Mouse (Mus musculus): ENCODE measurements at regions not wholly inside any gene's neighbourhood (a gene's known extent, or its start where the extent isn't known, plus 50 kb on each side); places are given as distances from the start of the nearest gene placed in this dataset.
A peak's percentile ranks its signal among the peaks of the same experiment; 100 is the strongest.
"Not testable (repeated sequence)": the region's sequence is repeated elsewhere in the genome, so short reads cannot be mapped to it uniquely, and the experiment has no call there.

- H3K9ac ChIP-seq (ENCODE audit: low read length); H3K27me3 ChIP-seq (ENCODE audit: control insufficient read depth, insufficient read depth, low read length); H3K9me3 ChIP-seq (ENCODE audit: control insufficient read depth, low read length); H3K4me1 ChIP-seq (ENCODE audit: control insufficient read depth in 2 of 2, insufficient read depth in 2 of 2, low read length in 2 of 2); H3K4me3 ChIP-seq (ENCODE audit: control insufficient read depth in 1 of 2, insufficient read depth in 1 of 2, low read depth in 1 of 2, low read length in 2 of 2); ATAC-seq (ENCODE audit: insufficient number of reproducible peaks, insufficient read depth, low FRiP score, low read depth); H3K36me3 ChIP-seq (ENCODE audit: control insufficient read depth, insufficient read depth, low read length); H3K27ac ChIP-seq (replicated peaks in 1 of 2; ENCODE audit: control insufficient read depth in 1 of 2, insufficient read depth in 1 of 2, low read depth in 2 of 2, low read length in 2 of 2); H3K4me2 ChIP-seq (ENCODE audit: low read length): not testable (repeated sequence)
- WGBS, result 76% methylated on average over 4 of the region's 5 CpGs
Observed at GRCm38 (mm10) chr16:3334355-3334754, 256.5 kb upstream of the Olfr161 start.

DNA sequence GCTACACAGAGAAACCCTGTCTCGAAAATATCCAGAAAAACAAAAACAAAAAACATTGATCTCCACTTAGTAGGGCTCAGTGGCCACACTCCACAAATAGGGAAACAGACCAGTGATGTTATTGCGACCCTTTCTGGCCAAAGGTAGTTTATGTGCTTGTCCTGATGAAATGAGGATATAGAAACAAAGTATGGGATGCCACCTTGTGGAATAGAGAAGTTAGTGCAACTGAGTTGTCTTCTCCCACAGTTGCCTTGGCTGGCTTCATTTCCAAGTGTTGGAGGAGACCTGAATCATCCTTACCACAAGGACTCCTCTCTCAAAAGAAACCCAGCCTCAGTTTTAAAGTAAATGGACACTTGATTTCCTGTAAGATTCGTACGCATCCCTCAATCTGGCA, 247.5 kb upstream of the Olfr161 start:
- not testable (repeated sequence) for H3K9ac ChIP-seq (ENCODE audit: low read length); H3K4me1 ChIP-seq (ENCODE audit: control insufficient read depth in 2 of 2, insufficient read depth in 2 of 2, low read length in 2 of 2); ATAC-seq (ENCODE audit: insufficient number of reproducible peaks, insufficient read depth, low FRiP score, low read depth); H3K27ac ChIP-seq (replicated peaks in 1 of 2; ENCODE audit: control insufficient read depth in 1 of 2, insufficient read depth in 1 of 2, low read depth in 2 of 2, low read length in 2 of 2); H3K4me2 ChIP-seq (ENCODE audit: low read length); H3K36me3 ChIP-seq (ENCODE audit: control insufficient read depth, insufficient read depth, low read length); H3K9me3 ChIP-seq (ENCODE audit: control insufficient read depth, low read length); H3K4me3 ChIP-seq (ENCODE audit: control insufficient read depth in 1 of 2, insufficient read depth in 1 of 2, low read depth in 1 of 2, low read length in 2 of 2); H3K27me3 ChIP-seq (ENCODE audit: control insufficient read depth, insufficient read depth, low read length)
- WGBS, result 22% methylated on average over 4 of the region's 4 CpGs

DNA sequence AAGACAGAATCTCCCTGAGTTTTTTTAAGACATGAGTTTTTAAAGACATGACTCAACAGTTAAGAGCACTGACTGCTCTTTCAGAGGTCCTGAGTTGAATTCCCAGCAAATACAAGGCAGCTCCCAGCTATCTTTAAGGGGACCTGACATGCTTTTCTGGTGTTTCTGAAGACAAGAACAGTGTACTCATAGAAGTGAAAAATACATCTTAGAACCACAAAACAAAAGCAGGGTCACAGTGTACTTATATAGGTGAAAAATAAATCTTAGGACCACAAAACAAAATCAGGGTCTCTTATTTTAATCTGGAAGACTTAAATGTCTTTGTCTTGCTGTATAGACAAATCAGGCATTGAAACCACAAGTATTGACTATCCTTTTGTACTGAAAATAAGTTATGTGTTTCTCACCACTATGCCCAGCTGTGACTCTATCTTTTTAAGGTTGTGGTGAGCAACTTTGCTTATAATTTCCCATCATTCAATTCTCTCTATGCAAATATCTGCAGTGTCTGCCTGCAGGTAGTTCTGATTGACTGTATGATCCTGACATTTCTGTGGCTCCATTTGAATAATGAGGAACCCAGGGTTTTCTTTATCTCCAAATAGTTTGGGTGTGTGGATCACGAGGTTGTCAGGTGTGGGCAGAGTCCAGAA, 246.0 kb upstream of the Olfr161 start:
- H3K4me2 ChIP-seq (ENCODE audit: low read length); H3K4me1 ChIP-seq (ENCODE audit: control insufficient read depth in 2 of 2, insufficient read depth in 2 of 2, low read length in 2 of 2); ATAC-seq (ENCODE audit: insufficient number of reproducible peaks, insufficient read depth, low FRiP score, low read depth); H3K4me3 ChIP-seq (ENCODE audit: control insufficient read depth in 1 of 2, insufficient read depth in 1 of 2, low read depth in 1 of 2, low read length in 2 of 2); H3K27ac ChIP-seq (replicated peaks in 1 of 2; ENCODE audit: control insufficient read depth in 1 of 2, insufficient read depth in 1 of 2, low read depth in 2 of 2, low read length in 2 of 2); H3K27me3 ChIP-seq (ENCODE audit: control insufficient read depth, insufficient read depth, low read length); H3K9me3 ChIP-seq (ENCODE audit: control insufficient read depth, low read length); H3K36me3 ChIP-seq (ENCODE audit: control insufficient read depth, insufficient read depth, low read length); H3K9ac ChIP-seq (ENCODE audit: low read length): not testable (repeated sequence)
- WGBS, result no CpG with 5 or more reads among the region's 1 CpGs

DNA sequence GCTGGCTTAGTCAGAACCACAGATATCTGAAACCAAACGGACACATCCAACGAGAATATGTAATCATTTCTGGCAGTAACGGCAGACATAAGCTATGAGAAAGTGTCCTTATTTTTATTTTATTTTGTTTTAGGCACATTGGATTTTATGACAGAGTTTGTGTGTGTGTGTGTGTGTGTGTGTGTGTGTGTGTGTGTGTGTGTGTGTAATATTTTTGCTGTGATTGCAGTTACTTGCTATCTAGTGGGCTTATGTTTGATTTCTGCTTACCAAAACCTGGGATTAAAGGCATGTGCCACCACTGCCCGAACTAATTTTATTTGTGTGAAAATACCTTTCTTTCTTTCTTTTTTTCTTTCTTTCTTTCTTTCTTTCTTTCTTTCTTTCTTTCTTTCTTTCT, 241.5 kb upstream of the Olfr161 start:
- not testable (repeated sequence) for H3K4me3 ChIP-seq (ENCODE audit: control insufficient read depth in 1 of 2, insufficient read depth in 1 of 2, low read depth in 1 of 2, low read length in 2 of 2); H3K9me3 ChIP-seq (ENCODE audit: control insufficient read depth, low read length); H3K4me1 ChIP-seq (ENCODE audit: control insufficient read depth in 2 of 2, insufficient read depth in 2 of 2, low read length in 2 of 2); ATAC-seq (ENCODE audit: insufficient number of reproducible peaks, insufficient read depth, low FRiP score, low read depth); H3K27ac ChIP-seq (replicated peaks in 1 of 2; ENCODE audit: control insufficient read depth in 1 of 2, insufficient read depth in 1 of 2, low read depth in 2 of 2, low read length in 2 of 2); H3K27me3 ChIP-seq (ENCODE audit: control insufficient read depth, insufficient read depth, low read length); H3K4me2 ChIP-seq (ENCODE audit: low read length); H3K9ac ChIP-seq (ENCODE audit: low read length); H3K36me3 ChIP-seq (ENCODE audit: control insufficient read depth, insufficient read depth, low read length)
- 50% methylated on average over 1 of the region's 4 CpGs for WGBS

DNA sequence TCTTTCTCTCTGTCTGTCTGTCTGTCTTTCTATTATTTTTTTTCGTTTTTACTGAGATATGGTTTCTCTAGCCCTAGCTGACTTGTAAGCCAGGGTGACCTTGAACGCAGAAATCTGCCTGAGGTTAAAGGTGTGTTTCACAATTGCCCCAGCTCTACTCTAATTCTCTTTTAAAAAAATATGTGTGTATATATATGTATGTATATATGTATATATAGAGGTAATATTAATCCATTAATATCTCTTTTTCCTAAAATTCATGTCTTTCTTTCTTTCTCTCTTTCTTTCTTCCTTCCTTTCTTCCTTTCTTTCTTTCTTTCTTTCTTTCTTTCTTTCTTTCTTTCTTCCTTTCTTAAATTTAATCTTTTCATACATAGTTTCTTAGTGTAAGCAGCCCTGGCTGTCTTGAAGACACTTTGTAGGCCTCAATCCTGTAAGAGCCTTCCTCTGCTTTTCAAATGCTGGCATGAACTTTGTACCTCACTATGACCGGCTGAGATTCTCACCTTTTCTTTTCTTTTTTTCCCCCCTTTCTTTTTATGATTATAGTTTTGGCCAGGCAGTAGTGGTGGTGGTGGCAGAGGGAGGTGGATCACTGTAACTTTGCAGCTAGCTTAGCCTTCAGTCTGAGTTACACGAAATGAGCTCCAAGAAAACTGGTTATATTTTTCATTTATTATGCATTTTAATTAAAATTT, 240.8 kb upstream of the Olfr161 start:
- peak; percentile 44; the same call in 1 of the 2 replicates for ATAC-seq (ENCODE audit: insufficient number of reproducible peaks, insufficient read depth, low FRiP score, low read depth)
- H3K4me1 ChIP-seq (ENCODE audit: control insufficient read depth in 2 of 2, insufficient read depth in 2 of 2, low read length in 2 of 2); H3K4me2 ChIP-seq (ENCODE audit: low read length); H3K27ac ChIP-seq (replicated peaks in 1 of 2; ENCODE audit: control insufficient read depth in 1 of 2, insufficient read depth in 1 of 2, low read depth in 2 of 2, low read length in 2 of 2); H3K4me3 ChIP-seq (ENCODE audit: control insufficient read depth in 1 of 2, insufficient read depth in 1 of 2, low read depth in 1 of 2, low read length in 2 of 2); H3K36me3 ChIP-seq (ENCODE audit: control insufficient read depth, insufficient read depth, low read length); H3K27me3 ChIP-seq (ENCODE audit: control insufficient read depth, insufficient read depth, low read length); H3K9me3 ChIP-seq (ENCODE audit: control insufficient read depth, low read length); H3K9ac ChIP-seq (ENCODE audit: low read length): not testable (repeated sequence)
- WGBS, result 28% methylated on average over 2 of the region's 4 CpGs

DNA sequence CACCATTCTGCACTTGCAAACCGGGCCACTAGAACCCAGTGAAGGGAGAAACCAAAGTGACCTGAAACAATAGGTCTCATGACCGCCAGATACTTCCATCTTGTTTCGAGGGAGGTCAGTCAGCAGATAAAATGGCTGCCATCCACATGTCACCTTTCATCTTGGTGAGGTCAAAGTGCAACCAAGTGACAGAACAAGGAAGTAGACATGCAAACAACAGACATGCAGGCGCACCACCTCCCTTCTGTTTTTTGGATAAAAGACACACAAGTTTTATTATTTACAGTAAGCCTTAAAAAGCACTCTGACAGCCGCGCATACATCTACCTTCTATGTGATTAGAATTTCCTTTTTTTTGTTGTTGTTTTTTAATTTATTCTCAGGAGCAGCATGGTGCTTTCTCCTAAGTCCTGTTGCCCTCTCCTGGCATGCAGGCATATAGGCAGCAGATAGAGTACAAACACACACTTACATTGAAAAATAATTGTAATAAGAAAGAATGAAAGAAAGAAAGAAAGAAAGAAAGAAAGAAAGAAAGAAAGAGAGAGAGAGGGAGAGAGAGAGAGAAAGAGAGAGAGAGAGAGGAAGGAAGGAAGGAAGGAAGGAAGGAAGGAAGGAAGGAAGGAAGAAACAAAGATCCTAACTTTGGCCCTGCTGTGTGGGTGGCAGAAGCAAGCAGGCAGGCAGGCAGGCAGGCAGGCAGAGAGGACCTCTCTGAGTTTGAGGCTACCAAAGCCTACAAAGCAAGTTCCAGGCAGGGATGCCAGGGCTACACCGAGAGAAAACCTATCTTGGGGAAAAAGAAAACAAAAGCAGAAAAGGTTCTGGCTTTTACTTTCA, 240.0 kb upstream of the Olfr161 start:
- H3K9ac ChIP-seq (ENCODE audit: low read length); H3K4me2 ChIP-seq (ENCODE audit: low read length); H3K36me3 ChIP-seq (ENCODE audit: control insufficient read depth, insufficient read depth, low read length); H3K9me3 ChIP-seq (ENCODE audit: control insufficient read depth, low read length); H3K4me1 ChIP-seq (ENCODE audit: control insufficient read depth in 2 of 2, insufficient read depth in 2 of 2, low read length in 2 of 2); H3K27me3 ChIP-seq (ENCODE audit: control insufficient read depth, insufficient read depth, low read length); H3K27ac ChIP-seq (replicated peaks in 1 of 2; ENCODE audit: control insufficient read depth in 1 of 2, insufficient read depth in 1 of 2, low read depth in 2 of 2, low read length in 2 of 2); H3K4me3 ChIP-seq (ENCODE audit: control insufficient read depth in 1 of 2, insufficient read depth in 1 of 2, low read depth in 1 of 2, low read length in 2 of 2): not testable (repeated sequence)
- WGBS, result 70% methylated on average over 6 of the region's 7 CpGs
- peak; percentile 88 for ATAC-seq (ENCODE audit: insufficient number of reproducible peaks, insufficient read depth, low FRiP score, low read depth)

- H3K27ac ChIP-seq (replicated peaks in 1 of 2; ENCODE audit: control insufficient read depth in 1 of 2, insufficient read depth in 1 of 2, low read depth in 2 of 2, low read length in 2 of 2); H3K9ac ChIP-seq (ENCODE audit: low read length); H3K4me1 ChIP-seq (ENCODE audit: control insufficient read depth in 2 of 2, insufficient read depth in 2 of 2, low read length in 2 of 2); H3K36me3 ChIP-seq (ENCODE audit: control insufficient read depth, insufficient read depth, low read length); H3K27me3 ChIP-seq (ENCODE audit: control insufficient read depth, insufficient read depth, low read length); H3K4me3 ChIP-seq (ENCODE audit: control insufficient read depth in 1 of 2, insufficient read depth in 1 of 2, low read depth in 1 of 2, low read length in 2 of 2); H3K4me2 ChIP-seq (ENCODE audit: low read length); H3K9me3 ChIP-seq (ENCODE audit: control insufficient read depth, low read length): not testable (repeated sequence)
- peak; percentile 82 for ATAC-seq (ENCODE audit: insufficient number of reproducible peaks, insufficient read depth, low FRiP score, low read depth)
- 70% methylated on average over 3 of the region's 3 CpGs for WGBS
Observed at GRCm38 (mm10) chr16:3351508-3352046, 239.3 kb upstream of the Olfr161 start.

Data from heart, embryonic 14.5 days (tissue).